Mouse (Mus musculus) kidney, postnatal 4 days (tissue): ENCODE measurements at regions not wholly inside any gene's neighbourhood (a gene's known extent, or its start where the extent isn't known, plus 50 kb on each side); places are given as distances from the start of the nearest gene placed in this dataset.
A peak's percentile ranks its signal among the peaks of the same experiment; 100 is the strongest.

Experiments
- DNase-seq, 2 experiments: peaks; one replicate each; pipeline ENCODE4 v3.0.0; 2021; ENCODE audit warnings: mixed read lengths in 2 of 2

- DNase-seq: no peak
These were observed 51.8 kb downstream of the Gm9376 start for GRCm38 (mm10) chr14:118318524-118318923.

DNA sequence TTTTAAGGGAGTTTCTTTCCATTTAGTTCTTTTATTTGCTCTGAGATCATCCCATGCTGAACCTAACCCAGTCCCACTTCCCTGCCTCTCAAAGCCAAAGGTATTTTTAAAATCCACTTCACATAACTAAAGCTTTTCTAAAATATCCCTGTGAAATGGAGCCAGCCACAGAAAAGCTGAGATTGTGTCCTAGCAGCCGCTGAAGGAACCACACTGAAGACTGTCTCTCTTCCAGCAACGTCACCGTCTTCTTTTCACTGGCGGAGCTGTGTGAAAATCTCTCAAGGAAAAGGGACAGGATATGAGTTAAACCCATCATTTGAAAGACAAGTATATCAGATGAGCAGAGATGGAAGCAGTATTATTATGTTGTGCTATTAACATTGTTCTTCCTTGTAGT lies 53.3 kb downstream of the Gm9376 start:
- no peak for DNase-seq

DNA sequence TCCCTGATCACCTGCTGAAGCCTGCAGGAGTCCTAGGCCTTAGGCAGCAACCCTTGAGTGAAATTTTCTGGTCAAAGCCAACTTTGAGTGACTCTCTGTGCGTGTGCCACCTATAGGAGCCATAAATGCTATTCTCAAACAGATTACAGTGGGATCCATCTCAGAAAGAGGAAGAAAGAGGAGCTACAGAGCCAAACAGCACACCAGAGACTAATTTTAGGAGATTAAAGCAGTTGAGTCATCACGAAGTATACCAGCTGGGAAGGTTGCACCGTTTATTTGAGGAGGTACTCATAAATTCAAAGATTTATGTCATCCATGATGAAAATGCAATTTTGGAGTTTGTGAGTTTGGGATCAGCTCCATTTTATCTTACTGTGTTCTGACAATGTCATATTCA lies 54.3 kb downstream of the Gm9376 start:
- DNase-seq: no peak

DNA sequence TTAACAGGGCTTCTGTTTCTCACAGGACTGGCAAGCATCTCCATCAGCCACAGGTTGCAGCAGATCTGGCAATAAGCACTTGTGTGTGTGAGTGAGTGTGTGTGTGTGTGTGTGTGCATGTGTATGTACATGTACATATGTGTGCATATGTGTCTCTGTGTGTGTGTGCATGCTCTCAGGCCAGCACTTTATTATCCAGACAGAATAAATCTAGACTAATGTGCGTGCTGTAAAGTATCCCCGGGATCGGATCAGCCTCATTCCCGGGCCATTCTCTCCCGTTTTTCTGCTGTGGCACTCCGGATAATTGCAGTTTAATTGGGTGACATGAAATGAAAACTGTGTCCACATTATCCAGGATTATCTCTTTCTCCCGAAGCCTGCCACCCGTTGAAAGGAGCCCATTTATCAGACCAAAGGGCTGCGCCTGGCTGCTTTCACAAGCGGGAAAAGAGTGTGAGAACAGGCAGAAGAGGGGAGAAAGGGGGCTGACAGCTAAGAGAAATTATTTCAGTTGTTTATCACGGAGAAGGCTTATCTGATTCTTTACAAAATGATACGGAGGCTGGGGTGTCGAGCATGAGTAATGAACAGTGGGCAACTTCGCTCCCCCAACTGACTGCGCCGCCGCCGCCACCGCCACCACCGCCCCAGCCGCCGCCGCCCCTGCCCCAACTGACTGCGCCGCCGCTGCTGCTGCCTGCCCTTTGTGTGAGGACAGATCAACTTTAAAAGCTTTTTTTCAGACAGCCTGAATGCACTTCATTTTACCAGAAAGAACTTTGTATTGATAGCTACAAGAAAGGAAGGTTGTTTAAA lies 55.5 kb downstream of the Gm9376 start:
- DNase-seq: no peak

- DNase-seq: no peak
These were observed 56.1 kb downstream of the Gm9376 start for GRCm38 (mm10) chr14:118322865-118323264.

GRCm38 (mm10) chr14:118338071-118338470 lies 71.3 kb downstream of the Gm9376 start:
- no peak for DNase-seq

DNA sequence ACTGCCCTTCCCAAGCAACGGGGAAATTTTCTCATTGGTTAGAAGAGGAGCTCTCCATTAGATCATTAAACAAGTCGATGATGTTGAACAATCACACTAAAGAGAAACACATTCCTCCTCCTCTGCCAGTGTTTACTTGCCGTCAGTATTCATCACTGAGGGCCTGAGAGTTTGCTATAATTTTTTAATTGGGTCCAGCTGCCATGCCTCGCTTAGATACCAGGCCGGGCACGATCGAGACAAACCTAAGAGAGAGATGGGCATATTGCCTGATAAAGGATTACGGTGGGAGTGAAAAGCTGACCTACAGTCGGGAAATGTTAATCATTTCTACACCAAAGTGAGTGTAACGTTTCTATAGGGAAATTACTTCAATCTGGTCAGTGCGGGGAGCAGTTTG lies 96.2 kb downstream of the Gm9376 start:
- DNase-seq: no peak

DNA sequence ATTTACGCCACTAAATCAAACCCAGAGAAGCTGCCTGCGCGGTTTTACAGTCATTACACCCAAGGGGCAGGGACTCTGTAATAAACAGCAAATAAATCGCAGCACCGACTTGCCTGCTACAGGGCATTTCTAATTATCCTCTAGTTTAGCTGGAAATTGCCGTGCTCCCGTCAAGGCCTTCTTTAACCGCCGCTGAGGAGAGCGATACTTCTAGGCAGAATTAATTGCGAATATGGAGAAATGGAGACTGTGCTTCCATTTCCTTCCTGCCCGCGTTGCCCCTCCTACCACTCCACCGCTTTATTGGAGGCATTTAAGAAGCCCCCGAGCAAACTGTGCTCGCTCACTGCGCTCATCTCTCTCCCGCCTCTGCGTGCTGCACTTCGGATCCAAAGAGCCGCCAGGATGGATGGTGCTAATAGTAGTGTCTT lies 96.6 kb downstream of the Gm9376 start:
- peak in 1 of 2 experiments; percentile 8 for DNase-seq

DNA sequence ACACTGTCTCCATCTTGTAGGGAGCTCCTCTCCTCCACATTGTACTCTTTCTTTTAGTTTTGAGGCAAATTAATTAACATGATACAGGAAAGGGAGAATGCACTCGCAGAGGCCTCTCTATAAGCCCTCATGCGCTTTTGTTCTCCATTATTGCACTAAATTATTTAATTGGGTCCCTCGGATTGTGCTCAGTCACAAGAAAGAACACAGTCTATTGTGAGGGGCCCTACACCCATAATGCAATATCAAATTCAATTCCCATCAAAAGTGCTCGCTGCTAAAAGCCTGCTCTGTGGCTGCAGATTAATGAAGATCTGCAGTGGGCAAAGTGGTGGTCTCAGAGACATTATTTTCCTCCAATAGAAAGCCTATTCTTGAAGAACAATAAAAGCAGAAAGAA lies 99.8 kb downstream of the Gm9376 start:
- no peak for DNase-seq

DNA sequence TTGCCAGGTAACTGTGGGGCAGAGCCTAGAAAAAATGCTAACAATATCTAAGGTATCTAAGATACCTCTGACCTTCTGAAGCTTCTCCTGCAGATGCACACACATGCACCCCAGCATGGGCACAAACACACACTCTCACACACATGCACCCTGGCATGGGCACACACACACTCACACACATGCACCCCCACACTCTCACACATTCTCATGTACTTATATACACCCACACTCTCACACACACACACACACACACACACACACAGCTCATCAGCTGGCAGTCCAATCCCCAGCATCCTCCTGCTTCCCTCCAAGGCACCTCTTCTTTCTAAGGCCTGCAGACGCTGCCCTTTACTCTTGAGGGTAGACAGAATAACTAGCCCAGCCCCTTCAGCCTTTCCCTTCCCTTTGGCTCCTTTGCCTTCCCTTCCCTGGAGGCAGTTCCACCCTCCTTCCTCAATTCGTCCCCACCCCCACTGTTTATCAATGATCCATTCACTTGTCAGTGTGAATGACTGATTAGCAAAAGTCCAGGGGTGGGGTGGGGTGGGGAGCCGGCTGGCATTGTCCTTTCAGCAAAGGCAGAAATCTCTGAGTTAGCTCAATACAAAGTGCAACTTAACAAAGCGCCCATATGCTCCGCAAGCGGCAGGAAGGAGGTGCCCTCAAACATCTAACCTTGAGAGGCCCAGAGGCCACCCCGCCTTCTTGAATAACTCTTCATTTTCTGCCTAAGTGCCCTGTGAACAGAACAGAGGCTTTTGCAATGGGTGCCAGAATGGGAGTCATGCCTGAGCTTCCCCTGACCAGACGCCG lies 102.1 kb downstream of the Gm9376 start:
- peak; percentile 18 to 35 for DNase-seq

DNA sequence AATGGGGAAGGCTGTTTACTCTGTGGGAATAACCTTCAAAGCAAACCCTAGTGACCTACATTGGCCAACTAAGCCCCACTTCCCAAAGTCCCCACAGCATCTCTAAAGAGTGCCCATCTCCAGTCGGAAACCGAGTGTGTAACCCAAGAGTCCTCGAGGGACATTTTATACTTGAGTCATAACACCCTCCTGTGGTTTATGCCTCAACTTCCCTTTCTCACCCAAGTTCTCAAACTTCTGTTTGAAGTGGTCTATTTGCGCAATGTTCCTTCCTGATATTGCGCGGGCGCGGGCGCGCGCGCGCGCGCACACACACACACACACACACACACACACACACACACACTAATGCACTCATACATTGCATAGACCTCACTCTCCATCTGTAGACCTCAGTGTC lies 104.6 kb downstream of the Gm9376 start:
- no peak for DNase-seq

GRCm38 (mm10) chr14:118374819-118375520 lies 108.2 kb downstream of the Gm9376 start:
- DNase-seq: no peak

GRCm38 (mm10) chr14:118375641-118376040 lies 108.9 kb downstream of the Gm9376 start:
- DNase-seq: no peak

DNA sequence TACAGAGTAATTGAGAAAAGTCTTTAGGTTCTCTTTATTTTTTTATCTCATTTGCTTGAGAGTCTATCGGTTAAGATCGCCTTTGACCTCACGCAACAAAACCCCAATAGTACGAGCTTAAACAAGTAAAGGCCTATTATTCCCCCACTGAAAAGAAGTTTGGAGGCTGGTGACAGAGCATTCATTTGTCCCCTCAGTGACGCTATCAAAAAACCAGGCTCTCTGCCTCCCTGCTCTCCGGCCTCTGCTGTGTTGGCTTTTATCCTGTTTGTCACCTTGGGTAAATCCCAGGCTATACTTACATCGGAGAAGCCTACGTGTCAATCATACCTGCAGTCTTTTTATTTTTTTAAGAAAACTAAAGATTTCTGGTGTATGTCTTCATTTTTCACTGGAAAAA lies 112.9 kb downstream of the Gm9376 start:
- DNase-seq: no peak

DNA sequence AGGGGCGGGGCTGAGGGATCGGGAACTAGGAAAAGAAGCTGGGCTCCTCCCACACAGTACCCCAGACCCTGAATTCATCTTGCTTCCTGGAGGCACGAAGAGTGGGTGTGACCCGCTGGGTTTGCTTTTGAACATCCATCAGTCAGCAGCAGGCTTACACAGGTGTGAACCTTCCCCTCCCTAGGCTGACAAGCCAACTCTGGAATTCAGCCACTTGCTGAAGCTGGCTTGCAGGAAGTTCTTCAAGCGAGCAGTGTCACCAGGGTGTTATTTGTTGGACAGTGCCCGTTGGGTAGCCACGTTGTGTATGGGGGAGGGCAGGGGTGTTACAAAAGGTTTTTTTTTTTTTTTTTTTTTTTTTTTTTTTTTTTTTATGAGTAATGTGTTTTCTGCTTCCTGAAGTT lies 118.8 kb downstream of the Gm9376 start:
- DNase-seq: peak; percentile 13 to 40

DNA sequence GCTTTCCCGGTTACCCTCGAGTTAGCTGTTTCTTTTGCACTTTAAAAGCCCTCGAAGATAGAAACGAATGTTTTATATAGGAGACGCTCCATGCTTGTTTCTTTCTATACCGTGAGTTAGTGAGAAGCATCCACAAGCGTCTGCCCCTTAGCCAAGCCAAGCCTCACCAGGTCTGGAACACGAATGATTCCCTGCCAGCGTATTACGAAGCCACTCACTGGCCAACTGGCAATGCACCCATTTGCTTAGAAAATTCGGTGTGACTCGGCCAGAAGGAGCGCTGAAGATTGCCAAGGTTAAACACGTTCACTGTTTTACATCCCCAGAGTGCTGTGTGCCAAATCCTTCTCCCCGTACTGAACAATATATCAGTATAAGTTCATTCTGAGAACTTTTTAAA lies 121.3 kb downstream of the Gm9376 start:
- DNase-seq: no peak

DNA sequence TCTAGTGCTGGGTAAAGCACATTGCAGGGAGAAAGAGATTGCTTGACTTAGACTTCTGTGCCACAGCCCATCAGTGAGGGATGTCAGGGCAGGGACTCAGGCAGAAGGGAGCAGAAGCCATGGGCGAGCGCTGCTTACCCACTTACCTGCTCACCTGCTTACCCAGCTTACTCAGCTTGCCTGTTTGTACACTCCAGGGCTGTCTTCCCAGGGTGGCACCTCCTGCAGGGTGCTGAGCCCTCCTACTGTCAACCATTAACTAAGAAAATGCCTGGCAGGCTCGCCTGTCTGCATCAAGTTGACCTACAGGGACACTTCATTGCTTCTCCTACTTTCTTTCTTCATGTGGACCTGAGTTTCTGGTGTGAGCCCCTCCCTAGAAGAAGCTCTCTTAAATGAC lies 124.0 kb downstream of the Gm9376 start:
- DNase-seq: peak; percentile 39 to 48

- DNase-seq: no peak
These were observed 124.8 kb downstream of the Gm9376 start for GRCm38 (mm10) chr14:118391561-118391960.

GRCm38 (mm10) chr14:118393676-118394075 lies 126.9 kb downstream of the Gm9376 start:
- DNase-seq: no peak

GRCm38 (mm10) chr14:118414275-118414674 lies 147.5 kb downstream of the Gm9376 start:
- no peak for DNase-seq

GRCm38 (mm10) chr14:118416163-118416562 lies 149.4 kb downstream of the Gm9376 start:
- no peak for DNase-seq

DNA sequence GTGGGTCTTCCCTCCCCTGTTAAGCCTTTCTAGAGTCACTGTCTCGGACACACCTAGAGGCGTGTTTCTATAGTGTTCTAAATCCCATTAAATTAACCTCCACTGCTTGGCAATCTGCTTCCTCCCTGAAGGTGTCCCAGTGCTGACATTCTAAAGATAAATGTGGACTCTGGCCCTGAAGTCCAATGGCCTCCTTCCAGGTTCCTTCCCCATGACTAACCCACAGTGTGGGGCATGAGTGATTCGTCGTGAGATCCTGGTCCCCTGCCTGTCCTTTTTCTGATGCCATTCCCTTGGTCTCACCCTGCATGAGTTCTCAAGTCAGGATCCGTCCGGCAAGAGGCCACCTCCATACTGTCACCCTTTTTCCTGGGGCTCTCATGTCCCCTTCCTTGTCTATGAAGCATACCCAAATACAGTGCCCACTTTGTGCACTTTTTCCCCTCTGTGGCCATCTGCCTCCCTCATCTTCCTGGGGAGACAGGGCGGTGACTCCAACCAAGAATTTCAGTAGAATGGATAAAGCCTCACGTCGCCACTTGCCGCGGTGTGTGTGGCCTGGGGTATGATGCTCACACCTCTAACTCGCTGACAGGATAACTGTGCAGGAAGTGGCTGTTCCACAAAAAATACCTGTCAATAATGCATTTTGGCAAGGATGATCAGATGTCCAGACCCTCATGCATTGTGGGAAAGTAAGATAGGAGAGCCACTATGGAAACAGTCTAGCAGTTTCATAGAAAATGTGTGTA lies 152.9 kb downstream of the Gm9376 start:
- no peak for DNase-seq
